25 mouse cellular contexts compared by ENCODE assay signal in the genomic region with DNA sequence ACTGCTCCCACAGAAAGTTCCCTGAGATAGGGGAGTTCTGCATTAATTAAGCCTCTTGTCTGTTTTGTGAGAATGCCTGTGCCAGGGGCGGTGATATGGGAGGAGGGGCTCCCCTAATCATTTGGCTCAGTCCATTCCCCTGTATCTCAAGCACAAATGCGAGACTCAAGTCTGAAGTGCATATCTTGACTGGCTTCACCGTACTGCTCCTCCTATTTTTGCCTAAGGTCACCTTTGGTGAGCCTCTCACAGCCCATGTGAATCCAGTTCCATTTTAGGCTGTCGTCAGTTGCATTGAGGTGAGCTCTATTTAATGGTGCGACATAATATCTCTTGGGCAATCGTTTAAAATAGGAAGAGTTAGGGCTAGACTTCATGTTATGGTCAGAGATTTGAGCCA.
"Had no signal": no experiment of that assay in that cellular context is flagged by ENCODE, and none has a peak within 500 bp of the region (broad histone marks: within the 10 kb centered on the region; RNA-seq: fewer than 3 reads in every experiment).

No protein-coding gene starts in this region.

- H3K4me3 ChIP-seq: heart, embryonic 13.5 days; heart, embryonic 15.5 days; hindbrain, embryonic 13.5 days; hindbrain, embryonic 15.5 days; layer of hippocampus, adult 2 months; left cerebral cortex, adult 2 months; limb, embryonic 10.5 days; limb, embryonic 12.5 days; liver, embryonic 13.5 days; liver, embryonic 15.5 days had no signal

- DNase-seq: gastrocnemius, postnatal 14 days; gastrocnemius, postnatal 36 days; heart, adult 18-20 months; heart, postnatal 14 days; heart, postnatal 36 days; kidney, adult 11 months; kidney, adult 2 months; kidney, postnatal 10 days; kidney, postnatal 25 days; kidney, postnatal 4 days; liver; liver, embryonic 13.5 days had no signal

- H3K4me2 ChIP-seq: heart, embryonic 11.5 days; heart, embryonic 13.5 days; heart, embryonic 15.5 days; hindbrain, embryonic 13.5 days; hindbrain, embryonic 15.5 days; limb, embryonic 12.5 days; liver, embryonic 11.5 days; liver, embryonic 13.5 days; liver, embryonic 15.5 days had no signal

- ATAC-seq: hindbrain, postnatal 0 days; intestine, embryonic 16.5 days had no signal

- H3K27me3 ChIP-seq: heart, embryonic 13.5 days; heart, embryonic 15.5 days; hindbrain, embryonic 13.5 days; hindbrain, embryonic 15.5 days; limb, embryonic 12.5 days; liver, embryonic 13.5 days; liver, embryonic 15.5 days had no signal

- H3K36me3 ChIP-seq: heart, embryonic 13.5 days; heart, embryonic 15.5 days; hindbrain, embryonic 13.5 days; hindbrain, embryonic 15.5 days; limb, embryonic 10.5 days; limb, embryonic 12.5 days; liver, embryonic 13.5 days; liver, embryonic 15.5 days had no signal

- H3K27ac ChIP-seq: heart, embryonic 13.5 days; heart, embryonic 15.5 days; hindbrain, embryonic 13.5 days; hindbrain, embryonic 15.5 days; hindbrain, postnatal 0 days; layer of hippocampus, adult 2 months; left cerebral cortex, adult 2 months; limb, embryonic 10.5 days; limb, embryonic 12.5 days; liver, embryonic 13.5 days; liver, embryonic 15.5 days had no signal

- H3K9me3 ChIP-seq: heart, embryonic 13.5 days; hindbrain, embryonic 13.5 days; hindbrain, embryonic 15.5 days; limb, embryonic 10.5 days; limb, embryonic 12.5 days; liver, embryonic 13.5 days; liver, embryonic 15.5 days had no signal

- H3K9ac ChIP-seq: heart, embryonic 13.5 days; heart, embryonic 15.5 days; hindbrain, embryonic 13.5 days; hindbrain, embryonic 15.5 days; limb, embryonic 12.5 days; liver, embryonic 13.5 days; liver, embryonic 15.5 days had no signal

- H3K4me1 ChIP-seq: hindbrain, embryonic 13.5 days; hindbrain, embryonic 15.5 days; limb, embryonic 12.5 days; liver, embryonic 13.5 days; liver, embryonic 15.5 days had no signal
